Mouse (Mus musculus) CH12.LX (cell line): ENCODE data around the gene Slc25a18. TPM values are rescaled to one million over a fixed set of nuclear protein-coding genes. Genes with fewer than 3 reads are reported as not detected.
A peak's percentile ranks its signal among the peaks of the same experiment; 100 is the strongest.

Source experiments
- DNase-seq: peaks from one replicate; pipeline ENCODE4 v3.0.0-alpha.2; 2013; ENCODE audit errors: extremely low read depth
- H3K27ac ChIP-seq: 2 replicates; pipeline ENCODE4 v1.5.1; 2012; ENCODE audit warnings: low read depth, mild to moderate bottlenecking, control low read depth, moderate library complexity; ENCODE audit not compliant: insufficient read depth
- H3K27me3 ChIP-seq: replicated peaks from 2 replicates; pipeline ENCODE3; 2012; ENCODE audit warnings: inconsistent platforms
- H3K36me3 ChIP-seq, 2 experiments: replicated peaks in 1 of 2; 2 replicates each; pipeline versions ENCODE3 to v1.6.1; 2012; ENCODE audit warnings: inconsistent platforms in 1 of 2, low read length in 1 of 2, mild to moderate bottlenecking in 1 of 2, mixed read lengths in 1 of 2, moderate library complexity in 1 of 2; ENCODE audit not compliant: control insufficient read depth in 1 of 2, insufficient read depth in 1 of 2
- H3K4me1 ChIP-seq, 2 experiments: 2 replicates each; pipeline ENCODE4 v1.6.1; 2012; ENCODE audit warnings: inconsistent platforms in 1 of 2, moderate library complexity in 1 of 2; ENCODE audit not compliant: insufficient read depth in 2 of 2, control insufficient read depth in 1 of 2
- H3K4me2 ChIP-seq: 2 replicates; pipeline ENCODE4 v1.6.1; 2012; ENCODE audit warnings: low read depth, mild to moderate bottlenecking, control low read depth; ENCODE audit not compliant: poor library complexity, insufficient read depth, severe bottlenecking
- H3K4me3 ChIP-seq, 3 experiments: fragments of 150-350 bp in 1 of 3; sonication (generic) in 1 of 3; replicated peaks in 1 of 3; 2 replicates each; pipeline versions ENCODE3 to v1.5.1; 2011 to 2012; ENCODE audit warnings: low read depth in 2 of 3, low read length in 2 of 3, mild to moderate bottlenecking in 2 of 3, moderate library complexity in 2 of 3, control low read depth in 1 of 3, improper control_type of control experiment in 1 of 3, inconsistent platforms in 1 of 3, mixed read lengths in 1 of 3; ENCODE audit not compliant: poor library complexity in 1 of 3
- H3K79me2 ChIP-seq: replicated peaks from 2 replicates; pipeline ENCODE4 v1.6.1; 2012; ENCODE audit warnings: mild to moderate bottlenecking, moderate library complexity; ENCODE audit not compliant: control insufficient read depth, poor library complexity, insufficient read depth, severe bottlenecking; ENCODE audit errors: extremely low read depth
- H3K9ac ChIP-seq: 2 replicates; pipeline ENCODE4 v1.6.1; 2012; ENCODE audit warnings: low read depth, mild to moderate bottlenecking, control low read depth, moderate library complexity; ENCODE audit not compliant: insufficient read depth
- H3K9me3 ChIP-seq: replicated peaks from 2 replicates; pipeline ENCODE3; 2012; ENCODE audit warnings: low read length, inconsistent platforms, mixed read lengths
- BHLHE40 ChIP-seq: IDR thresholded peaks from 2 replicates; pipeline ENCODE4 v1.6.1; 2011; ENCODE audit warnings: mild to moderate bottlenecking, low read depth, low read length, improper control_type of control experiment
- CHD1 ChIP-seq: IDR thresholded peaks from 2 replicates; pipeline ENCODE4 v1.6.1; 2012; ENCODE audit warnings: low read depth, low read length, improper control_type of control experiment, inconsistent platforms
- CTCF ChIP-seq, 2 experiments: IDR thresholded peaks in 1 of 2; conservative IDR thresholded peaks in 1 of 2; 2 replicates each; pipeline ENCODE4 v1.5.1; 2011 to 2012; ENCODE audit warnings: low read depth in 2 of 2, low read length in 2 of 2, improper control_type of control experiment in 1 of 2, inconsistent platforms in 1 of 2, mild to moderate bottlenecking in 1 of 2, moderate library complexity in 1 of 2
- EP300 ChIP-seq: IDR thresholded peaks from 2 replicates; pipeline ENCODE4 v1.6.1; 2011; ENCODE audit warnings: low read length, improper control_type of control experiment
- JUN ChIP-seq: IDR thresholded peaks from 2 replicates; pipeline ENCODE4 v1.6.1; 2011; ENCODE audit warnings: low read depth, mild to moderate bottlenecking, low read length, improper control_type of control experiment, moderate library complexity; ENCODE audit not compliant: insufficient read depth
- KAT2A ChIP-seq: IDR thresholded peaks from 2 replicates; pipeline ENCODE4 v1.6.1; 2012; ENCODE audit warnings: low read length, improper control_type of control experiment, inconsistent platforms; ENCODE audit not compliant: insufficient replicate concordance
- MEF2A ChIP-seq: IDR thresholded peaks from 2 replicates; pipeline ENCODE4 v1.6.1; 2014; ENCODE audit warnings: low read depth, mild to moderate bottlenecking, inconsistent platforms, low read length, improper control_type of control experiment, borderline replicate concordance
- MXI1 ChIP-seq: IDR thresholded peaks from 2 replicates; pipeline ENCODE4 v1.6.1; 2011; ENCODE audit warnings: mild to moderate bottlenecking, low read depth, low read length, improper control_type of control experiment
- MYC ChIP-seq: IDR thresholded peaks from 2 replicates; pipeline ENCODE4 v1.6.1; 2011; ENCODE audit warnings: low read depth, mild to moderate bottlenecking, improper control_type of control experiment, low read length
- PAX5 ChIP-seq: IDR thresholded peaks from 2 replicates; pipeline ENCODE4 v1.6.1; 2012; ENCODE audit warnings: low read length, inconsistent platforms, mixed read lengths
- POLR2A ChIP-seq: IDR thresholded peaks from 2 replicates; pipeline ENCODE4 v1.6.1; 2011; ENCODE audit warnings: low read depth, mild to moderate bottlenecking, improper control_type of control experiment, low read length
- POLR2AphosphoS2 ChIP-seq: IDR thresholded peaks from 2 replicates; pipeline ENCODE4 v1.6.1; 2011; ENCODE audit warnings: low read depth, low read length, improper control_type of control experiment
- RAD21 ChIP-seq: IDR thresholded peaks from 2 replicates; pipeline ENCODE4 v1.6.1; 2011; ENCODE audit warnings: low read depth, mild to moderate bottlenecking, low read length, improper control_type of control experiment, moderate library complexity
- SMC3 ChIP-seq: IDR thresholded peaks from 2 replicates; pipeline ENCODE4 v1.6.1; 2011; ENCODE audit warnings: low read depth, low read length, improper control_type of control experiment
- TBP ChIP-seq: conservative IDR thresholded peaks from 2 replicates; pipeline ENCODE4 v1.6.1; 2011; ENCODE audit warnings: low read depth, low read length, improper control_type of control experiment
- TCF12 ChIP-seq: IDR thresholded peaks from 2 replicates; pipeline ENCODE4 v1.6.1; 2014; ENCODE audit warnings: low read depth, mild to moderate bottlenecking, inconsistent platforms, low read length, improper control_type of control experiment
- UBTF ChIP-seq: IDR thresholded peaks from 2 replicates; pipeline ENCODE4 v1.6.1; 2012; ENCODE audit warnings: low read depth, mild to moderate bottlenecking, inconsistent platforms, low read length, improper control_type of control experiment, moderate library complexity
- USF1 ChIP-seq: IDR thresholded peaks from 2 replicates; pipeline ENCODE4 v1.6.1; 2014; ENCODE audit warnings: low read depth, mild to moderate bottlenecking, inconsistent platforms, low read length, improper control_type of control experiment
- ZMIZ1 ChIP-seq: IDR thresholded peaks from 2 replicates; pipeline ENCODE4 v1.6.1; 2012; ENCODE audit warnings: low read depth, mild to moderate bottlenecking, inconsistent platforms, low read length, improper control_type of control experiment
- dilution Hi-C: fragments of 300-500 bp; cut with MboI; formaldehyde crosslinking; loops from 2 replicates; pipeline ENCODE4 v1.14.3; 2020; ENCODE audit warnings: low sequenced_read_pairs; ENCODE audit not compliant: extremely low pct_unique_long_range_greater_than_20kb, extremely low pct_ligation_motif_present
- in situ Hi-C: fragments of 300-500 bp; cut with MboI; formaldehyde crosslinking; loops from 3 replicates; pipeline ENCODE4 v1.14.3; 2019; ENCODE audit warnings: low sequenced_read_pairs, low pct_ligation_motif_present, low pct_unique_long_range_greater_than_20kb, mixed read lengths
- polyA plus RNA-seq: library from polyadenylated mRNA; unstranded; fragments of >175 nt; gene quantifications from 2 replicates; pipeline ENCODE4 v1.2.1, GENCODE M21; 2012; ENCODE audit warnings: low read depth; ENCODE audit not compliant: insufficient read length
- total RNA-seq, 2 experiments: library from RNA; depleted of rRNA; stranded (reverse); fragments of 300-350 nt in 1 of 2; fragments of >200 nt in 1 of 2; gene quantifications; 2 replicates each; pipeline ENCODE4 v1.2.3; 2012 to 2014

The Slc25a18 gene
- total and polyA plus RNA-seq, 3 experiments: 0.08 to 0.51 (median 0.19) TPM

DNA sequence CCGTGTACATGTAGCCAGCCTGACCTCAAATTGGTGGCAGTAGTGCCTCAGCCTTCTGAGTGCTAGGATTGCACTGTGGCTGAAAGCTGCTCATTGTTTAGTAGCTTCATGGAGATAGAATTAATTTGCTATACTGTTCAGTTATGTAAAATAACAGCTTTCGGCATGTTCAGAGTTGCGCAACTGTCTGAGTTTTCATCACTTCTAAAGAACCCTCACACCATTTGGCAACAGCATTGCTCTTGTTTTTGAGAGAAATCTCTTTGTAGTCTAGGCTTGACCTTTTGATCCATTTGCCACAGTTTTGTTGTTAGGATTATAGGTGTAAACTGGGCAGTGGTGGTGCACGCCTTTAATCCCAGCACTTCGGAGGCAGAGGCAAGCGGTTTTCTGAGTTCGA, 66.9 kb downstream of the Slc25a18 start:
- Histone ChIP-seq H3K79me2 (peaks cover 37% of the 10 kb centered on the region), H3K4me2 (no peak overlapping the region), H3K9ac (no peak overlapping the region), H3K9me3 (peaks cover 3% of the 10 kb centered on the region), H3K27ac (no peak overlapping the region), H3K27me3 (no peaks in the 10 kb centered on the region), H3K36me3 (peaks cover 0 to 25% of the 10 kb centered on the region in 2 experiments), H3K4me1 (peaks cover 4 to 29% of the 10 kb centered on the region in 2 experiments), H3K4me3 (no peak overlapping the region)
- DNase-seq: no peak
- in situ Hi-C loops (no loop called here), dilution Hi-C loops (no loop called here)
- TF ChIP-seq TCF12 (no peak), ZMIZ1 (no peak), PAX5 (no peak), USF1 (no peak), POLR2A (no peak), RAD21 (no peak), BHLHE40 (no peak), POLR2AphosphoS2 (no peak), TBP (no peak), KAT2A (no peak), MXI1 (no peak), SMC3 (no peak), MEF2A (no peak)

DNA sequence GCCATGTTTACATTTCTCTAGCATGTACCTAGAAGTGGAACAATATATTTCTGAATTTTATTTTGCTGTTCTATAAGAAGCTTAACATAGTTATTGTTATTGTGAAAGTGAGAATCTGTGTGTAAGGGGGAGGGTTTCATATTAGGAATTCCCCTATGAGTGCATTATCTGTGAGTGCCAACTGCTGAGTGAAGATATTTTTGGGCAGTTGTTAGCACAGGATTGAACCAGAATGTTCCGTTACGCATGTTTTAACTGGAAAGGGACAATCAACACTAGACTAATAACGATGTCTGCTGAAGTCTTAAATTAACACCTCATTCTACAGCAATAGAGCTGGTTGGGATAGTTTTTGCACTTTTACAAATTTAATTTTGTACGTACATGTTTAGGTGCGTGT, 68.4 kb downstream of the Slc25a18 start:
- Histone ChIP-seq H3K4me3 (no peak overlapping the region), H3K36me3 (peaks cover 0 to 26% of the 10 kb centered on the region in 2 experiments), H3K9me3 (peaks cover 3% of the 10 kb centered on the region), H3K79me2 (peaks cover 35% of the 10 kb centered on the region), H3K4me1 (peaks cover 4 to 32% of the 10 kb centered on the region in 2 experiments), H3K27me3 (no peaks in the 10 kb centered on the region), H3K9ac (no peak overlapping the region), H3K27ac (no peak overlapping the region), H3K4me2 (no peak overlapping the region)
- in situ Hi-C loops: no loop called here
- no peak for TF ChIP-seq EP300
- no peak for TF ChIP-seq MYC
- TF ChIP-seq POLR2AphosphoS2: no peak
- TF ChIP-seq MEF2A: peak; percentile 61; the same call in 1 of the 2 replicates
- TF ChIP-seq UBTF: no peak
- TF ChIP-seq CTCF (conservative IDR thresholded peaks at IDR 0.05 in 1 of 2, IDR thresholded peaks at IDR 0.05 in 1 of 2; ENCODE audit: low read depth in 2 of 2, low read length in 2 of 2): no peak
- TF ChIP-seq JUN: no peak
- TF ChIP-seq CHD1: no peak
- TF ChIP-seq TBP: no peak
- peak; percentile 12; the same call in 1 of the 2 replicates for TF ChIP-seq BHLHE40
- DNase-seq: no peak
- dilution Hi-C loops: no loop called here

Other genes with a start within 250 kb of the Slc25a18 start
- 20.9 and 21.5 TPM in 2 replicates for gene Hdhd5, start 242.3 kb upstream of the Slc25a18 start, total RNA-seq (2012; rRNA removed)
- gene Hdhd5, start 242.3 kb upstream of the Slc25a18 start, total RNA-seq (2014; rRNA removed): 11.4 and 12.5 TPM in 2 replicates
- 10.9 and 12.4 TPM in 2 replicates for gene Hdhd5, start 242.3 kb upstream of the Slc25a18 start, polyA plus RNA-seq
- gene Cecr2, start 107.2 kb upstream of the Slc25a18 start, total RNA-seq (2012; rRNA removed): 10.6 and 12.5 TPM in 2 replicates
- gene Cecr2, start 107.2 kb upstream of the Slc25a18 start, total RNA-seq (2014; rRNA removed): 5.7 and 6.6 TPM in 2 replicates
- gene Cecr2, start 107.2 kb upstream of the Slc25a18 start, polyA plus RNA-seq: 15.0 and 16.9 TPM in 2 replicates
- 76.9 and 83.1 TPM in 2 replicates for gene Atp6v1e1, start 49.2 kb downstream of the Slc25a18 start, total RNA-seq (2012; rRNA removed)
- 95.2 and 116 TPM in 2 replicates for gene Atp6v1e1, start 49.2 kb downstream of the Slc25a18 start, total RNA-seq (2014; rRNA removed)
- 82.2 and 91.6 TPM in 2 replicates for gene Atp6v1e1, start 49.2 kb downstream of the Slc25a18 start, polyA plus RNA-seq
- 25.5 and 25.7 TPM in 2 replicates for gene Bcl2l13, start 62.6 kb downstream of the Slc25a18 start, total RNA-seq (2012; rRNA removed)
- gene Bcl2l13, start 62.6 kb downstream of the Slc25a18 start, total RNA-seq (2014; rRNA removed): 35.9 and 46.6 TPM in 2 replicates
- gene Bcl2l13, start 62.6 kb downstream of the Slc25a18 start, polyA plus RNA-seq: 24.6 and 29.5 TPM in 2 replicates
- gene Bid, start 143.3 kb downstream of the Slc25a18 start, total RNA-seq (2012; rRNA removed): 102 and 118 TPM in 2 replicates
- gene Bid, start 143.3 kb downstream of the Slc25a18 start, total RNA-seq (2014; rRNA removed): 132 and 148 TPM in 2 replicates
- gene Bid, start 143.3 kb downstream of the Slc25a18 start, polyA plus RNA-seq: 129 and 144 TPM in 2 replicates